Mouse (Mus musculus): Measurements from ENCODE around the gene 4930455H04Rik. TPM values are rescaled to one million over a fixed set of nuclear protein-coding genes. Genes with fewer than 3 reads are reported as not detected.

Gene 4930455H04Rik
- polyA plus RNA-seq (2014; fragmentation: Illumina TruSeq; extraction: RNeasy Lipid Tissue Mini Kit (QIAGEN cat#74804); ENCODE audit: low read depth, low replicate concordance): not detected

DNA sequence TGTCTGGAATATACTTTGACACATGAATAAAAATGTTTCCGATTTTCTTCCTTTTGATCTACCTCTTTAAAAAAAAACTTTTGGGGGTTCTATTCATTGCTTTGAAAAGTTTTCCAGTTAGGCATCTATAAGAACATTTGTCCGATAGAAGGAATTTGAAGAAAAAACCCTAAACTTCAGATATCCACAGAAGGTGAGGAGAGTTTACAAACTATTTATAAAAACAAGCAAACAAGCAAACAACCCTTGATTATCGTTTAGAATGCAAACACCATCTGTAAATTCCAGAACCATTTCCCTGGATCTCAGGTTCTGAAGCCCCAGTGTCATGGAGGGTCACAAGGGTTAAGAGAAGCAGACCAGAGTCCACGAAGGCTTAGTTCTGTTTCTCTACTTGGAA is at the start of gene 4930455H04Rik:
4930455H04Rik (plus strand) TSS at position 301 of the 400 bp plus-strand sequence.

DNA sequence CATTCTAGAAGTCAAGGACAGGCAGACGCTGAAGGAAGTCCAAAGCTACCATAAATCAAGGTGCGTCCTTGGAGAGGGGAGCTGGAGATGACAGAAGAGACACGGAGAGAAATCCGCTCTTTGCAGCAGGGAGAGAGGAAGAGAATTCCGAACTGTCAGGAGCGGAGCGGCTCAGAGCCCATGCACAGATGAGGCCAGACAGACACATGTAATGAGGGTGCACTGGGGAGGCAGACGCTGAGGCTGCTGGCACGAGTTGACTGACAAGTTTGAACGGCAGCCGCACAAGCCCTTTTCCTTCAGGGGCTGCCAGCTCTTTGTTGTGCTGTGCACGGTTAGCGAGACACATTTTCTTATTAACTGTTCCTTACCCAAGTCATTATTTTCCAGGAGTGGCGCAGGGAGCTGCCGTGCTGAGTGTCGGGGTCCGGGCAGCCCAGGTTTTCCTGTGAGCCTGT is 502 bp downstream of the 4930455H04Rik start, which contains the start of gene Palmd:
Palmd (minus strand) TSS at position 448 of the 458 bp plus-strand sequence.

Other genes with a start within 250 kb of the 4930455H04Rik start
- 23.9 TPM for gene Agl, start 160.1 kb upstream of the 4930455H04Rik start, polyA plus RNA-seq (2014; fragmentation: Illumina TruSeq; extraction: RNeasy Lipid Tissue Mini Kit (QIAGEN cat#74804); ENCODE audit: low read depth, low replicate concordance)
- 25.1 TPM for gene Frrs1, start 108.8 kb upstream of the 4930455H04Rik start, polyA plus RNA-seq (2014; fragmentation: Illumina TruSeq; extraction: RNeasy Lipid Tissue Mini Kit (QIAGEN cat#74804); ENCODE audit: low read depth, low replicate concordance)
- 10.3 TPM for gene Palmd, start 720 bp downstream of the 4930455H04Rik start, polyA plus RNA-seq (2014; fragmentation: Illumina TruSeq; extraction: RNeasy Lipid Tissue Mini Kit (QIAGEN cat#74804); ENCODE audit: low read depth, low replicate concordance)